Mouse (Mus musculus) forebrain, postnatal 0 days (tissue): ENCODE data around the gene Rps12-ps3. TPM values are rescaled to one million over a fixed set of nuclear protein-coding genes. Genes with fewer than 3 reads are reported as not detected.
A peak's percentile ranks its signal among the peaks of the same experiment; 100 is the strongest.

ENCODE experiments used
- ATAC-seq: fragments of 200-750 bp; cut with Nextera tagmentation; 2 replicates; pipeline ENCODE4 v1.8.0; 2017; ENCODE audit warnings: mild to moderate bottlenecking, moderate library complexity
- DNase-seq: peaks from one replicate; pipeline ENCODE4 v3.0.0-alpha.2; 2015
- H3K27ac ChIP-seq: fragments of 300-500 bp; sonication (generic); 2 replicates; pipeline ENCODE4 v1.5.1; 2014; ENCODE audit warnings: low read depth, mild to moderate bottlenecking, antibody characterized with exemption, low read length, moderate library complexity, mixed read lengths
- H3K27me3 ChIP-seq: fragments of 300-500 bp; sonication (generic); 2 replicates; pipeline ENCODE4 v1.6.1; 2014; ENCODE audit warnings: mild to moderate bottlenecking, low read length, mixed read lengths; ENCODE audit not compliant: insufficient read depth
- H3K36me3 ChIP-seq: fragments of 300-500 bp; sonication (generic); 2 replicates; pipeline ENCODE4 v1.6.1; 2014; ENCODE audit warnings: mild to moderate bottlenecking, moderate library complexity; ENCODE audit not compliant: insufficient read depth
- H3K4me1 ChIP-seq: fragments of 300-500 bp; sonication (generic); 2 replicates; pipeline ENCODE4 v1.6.1; 2014; ENCODE audit warnings: antibody characterized with exemption; ENCODE audit not compliant: insufficient read depth
- H3K4me2 ChIP-seq: fragments of 300-500 bp; sonication (generic); 2 replicates; pipeline ENCODE4 v1.6.1; 2014; ENCODE audit warnings: low read depth, mild to moderate bottlenecking, moderate library complexity
- H3K4me3 ChIP-seq: fragments of 300-500 bp; sonication (generic); 2 replicates; pipeline ENCODE4 v1.5.1; 2014; ENCODE audit warnings: low read depth, low read length, mixed read lengths
- H3K9ac ChIP-seq: fragments of 300-500 bp; sonication (generic); 2 replicates; pipeline ENCODE4 v1.6.1; 2014; ENCODE audit warnings: mild to moderate bottlenecking
- H3K9me3 ChIP-seq: fragments of 300-500 bp; sonication (generic); 2 replicates; pipeline ENCODE4 v1.6.1; 2016; ENCODE audit warnings: low read length
- CTCF ChIP-seq: sonication (generic); IDR thresholded peaks from 2 replicates; pipeline ENCODE4 v1.5.1; 2016; ENCODE audit warnings: antibody characterized with exemption, control low read depth, low read depth
- WGBS: fragments of 180-500 bp; shearing (Covaris S2); extraction: QIAGEN DNeasy Blood & Tissue Kit; methylation state at CpG from one replicate; pipeline ENCODE4 v1.1.7; 2014; 5-methylcytosine and 5-hydroxymethylcytosine counted together
- polyA plus RNA-seq: library from polyadenylated mRNA; unstranded; fragments of >200 nt; fragmentation: Nextera tagmentation; extraction: Ambion mirVana; gene quantifications from 2 replicates; pipeline ENCODE4 v1.2.1, GENCODE M21; 2015
- total RNA-seq: library from RNA; depleted of rRNA; stranded (reverse); fragments of >200 nt; gene quantifications from 2 replicates; pipeline ENCODE4 v1.2.3, GENCODE M21; 2014; rRNA removed

The Rps12-ps3 gene
- total RNA-seq (79.8 and 91.9 TPM in 2 replicates), polyA plus RNA-seq (3.6 and 6.9 TPM in 2 replicates)

DNA sequence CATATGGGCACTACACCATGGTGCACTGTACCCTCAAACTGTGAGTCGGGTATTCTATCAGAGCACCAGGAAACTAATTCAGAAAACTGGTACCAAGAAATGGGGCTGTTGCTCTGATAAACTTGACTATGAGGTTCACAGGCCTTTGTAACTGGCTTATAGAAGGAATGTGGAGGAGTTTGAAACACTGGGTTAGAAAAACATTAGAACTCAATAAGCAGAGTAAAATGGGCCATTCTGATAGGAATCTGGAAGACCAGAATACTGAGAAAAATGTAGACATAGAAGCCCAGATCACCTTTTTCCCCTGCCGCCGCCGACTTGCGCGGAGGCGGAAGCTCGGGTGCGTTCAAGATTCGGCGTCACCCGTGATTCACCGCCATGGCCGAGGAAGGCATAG lies at the start of gene Rps12-ps3:
Gene Rps12-ps3, plus strand, starts transcription at position 301 of the 400 bp plus-strand sequence.
- no peaks in the 10 kb centered on the region for H3K4me1 ChIP-seq
- 0 out of 2 replicates have a peak, but pooled peaks cover 5% of the 10 kb centered on the region for H3K36me3 ChIP-seq
- H3K4me3 ChIP-seq, result no peak within 1 kb of the TSS
- DNase-seq (no peak), ATAC-seq (no peak)
- no peak within 1 kb of the TSS for H3K4me2 ChIP-seq
- H3K9ac ChIP-seq, result no peak within 1 kb of the TSS
- H3K27ac ChIP-seq, result no peak within 1 kb of the TSS
- TF ChIP-seq CTCF, result no peak
- H3K9me3 ChIP-seq, result no peaks in the 10 kb centered on the region
- no peaks in the 10 kb centered on the region for H3K27me3 ChIP-seq
- over 99% methylated on average over 12 of the region's 14 CpGs for WGBS

GRCm38 (mm10) chr19:59273190-59273589 lies 48.9 kb upstream of the Rps12-ps3 start:
- H3K9me3 ChIP-seq, result no peaks in the 10 kb centered on the region
- H3K27ac ChIP-seq, result no peak overlapping the region
- no peak for DNase-seq
- ATAC-seq, result no peak
- H3K4me2 ChIP-seq, result no peak overlapping the region
- WGBS, result 91% methylated on average over 7 of the region's 7 CpGs
- no peaks in the 10 kb centered on the region for H3K4me1 ChIP-seq
- no peaks in the 10 kb centered on the region for H3K36me3 ChIP-seq
- no peak for TF ChIP-seq CTCF
- H3K4me3 ChIP-seq, result no peak overlapping the region
- no peak overlapping the region for H3K9ac ChIP-seq
- no peaks in the 10 kb centered on the region for H3K27me3 ChIP-seq

DNA sequence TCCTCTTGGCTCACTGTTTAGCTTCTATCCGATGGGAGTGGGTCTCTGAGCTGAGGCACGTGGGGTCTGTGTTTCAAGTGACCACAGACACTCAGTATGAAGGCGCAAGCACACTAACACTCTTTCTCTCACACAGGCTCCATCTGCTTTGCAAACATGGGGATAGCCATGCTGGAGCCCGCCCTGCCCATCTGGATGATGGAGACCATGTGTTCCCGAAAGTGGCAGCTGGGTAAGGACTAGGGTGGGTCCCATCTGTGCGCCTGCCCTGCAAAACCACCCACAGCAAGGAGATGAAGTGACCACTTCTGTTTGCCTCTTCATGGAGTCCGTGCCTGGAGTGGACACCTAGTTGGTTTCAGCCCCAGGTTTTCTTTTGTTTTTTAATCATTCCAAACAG lies 45.7 kb upstream of the Rps12-ps3 start:
- no peaks in the 10 kb centered on the region for H3K27me3 ChIP-seq
- 84% methylated on average over 7 of the region's 7 CpGs for WGBS
- no peak overlapping the region for H3K4me3 ChIP-seq
- no peak overlapping the region for H3K27ac ChIP-seq
- no peak for TF ChIP-seq CTCF
- H3K9me3 ChIP-seq, result no peaks in the 10 kb centered on the region
- no peaks in the 10 kb centered on the region for H3K36me3 ChIP-seq
- ATAC-seq (no peak), DNase-seq (no peak)
- H3K9ac ChIP-seq, result no peak overlapping the region
- no peaks in the 10 kb centered on the region for H3K4me1 ChIP-seq
- no peak overlapping the region for H3K4me2 ChIP-seq

DNA sequence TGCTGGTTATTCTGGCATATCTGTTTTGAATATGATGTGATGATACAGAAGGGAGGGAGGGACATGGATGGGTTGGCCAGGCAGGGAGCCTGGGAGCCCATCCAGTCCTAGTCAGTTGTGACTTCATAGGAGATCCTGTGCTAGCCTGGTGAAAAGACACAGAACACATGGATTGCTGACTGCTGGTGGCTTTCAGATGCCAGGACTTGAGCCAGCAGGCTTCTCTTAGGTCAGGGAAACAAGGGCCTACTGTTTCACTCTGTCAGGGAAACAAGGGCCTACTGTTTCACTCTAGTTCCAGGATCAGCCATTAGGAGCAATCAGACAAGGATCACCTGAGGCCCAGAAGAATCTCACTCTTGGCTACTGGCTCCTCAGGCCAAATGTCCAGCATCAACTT lies 41.2 kb upstream of the Rps12-ps3 start:
- Histone ChIP-seq H3K4me2 (no peak overlapping the region), H3K4me3 (no peak overlapping the region), H3K27me3 (no peaks in the 10 kb centered on the region), H3K4me1 (no peaks in the 10 kb centered on the region), H3K9ac (no peak overlapping the region), H3K27ac (no peak overlapping the region), H3K36me3 (no peaks in the 10 kb centered on the region), H3K9me3 (no peaks in the 10 kb centered on the region)
- DNase-seq, result no peak
- TF ChIP-seq CTCF, result no peak
- ATAC-seq, result 0 out of 2 replicates have a peak, but pooled peaks have one; percentile 25

DNA sequence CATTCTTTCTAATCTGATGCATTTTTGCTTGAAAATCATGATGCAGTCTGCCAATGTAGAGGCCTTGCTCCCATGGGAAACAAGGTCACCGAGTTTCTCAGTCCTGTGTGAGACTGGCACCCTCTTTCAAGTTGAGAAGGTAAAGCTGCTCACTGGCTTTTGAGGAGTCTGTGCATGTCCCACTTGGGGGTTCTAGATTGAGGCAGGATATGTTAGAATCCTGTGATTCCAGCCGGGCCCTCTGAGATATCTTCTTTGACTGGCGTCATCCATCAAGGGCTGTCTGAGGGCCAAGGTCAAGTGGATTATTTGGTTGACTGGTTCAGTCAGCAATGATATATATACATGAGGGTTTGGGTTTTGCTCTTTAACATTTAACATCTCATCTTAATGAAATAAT lies 40.1 kb upstream of the Rps12-ps3 start:
- TF ChIP-seq CTCF, result no peak
- ATAC-seq (no peak), DNase-seq (no peak)
- Histone ChIP-seq H3K27ac (no peak overlapping the region), H3K9me3 (no peaks in the 10 kb centered on the region), H3K4me3 (no peak overlapping the region), H3K4me1 (no peaks in the 10 kb centered on the region), H3K27me3 (no peaks in the 10 kb centered on the region), H3K9ac (no peak overlapping the region), H3K36me3 (no peaks in the 10 kb centered on the region), H3K4me2 (no peak overlapping the region)
- WGBS, result 93% methylated on average over 3 of the region's 3 CpGs

GRCm38 (mm10) chr19:59289042-59289441 lies 33.0 kb upstream of the Rps12-ps3 start:
- no peak overlapping the region for H3K4me2 ChIP-seq
- no peaks in the 10 kb centered on the region for H3K36me3 ChIP-seq
- no peak overlapping the region for H3K27ac ChIP-seq
- no peak overlapping the region for H3K9ac ChIP-seq
- H3K4me1 ChIP-seq, result no peaks in the 10 kb centered on the region
- no peak overlapping the region for H3K4me3 ChIP-seq
- no peaks in the 10 kb centered on the region for H3K27me3 ChIP-seq
- DNase-seq, result no peak
- no peak for ATAC-seq
- no peaks in the 10 kb centered on the region for H3K9me3 ChIP-seq
- TF ChIP-seq CTCF, result no peak

DNA sequence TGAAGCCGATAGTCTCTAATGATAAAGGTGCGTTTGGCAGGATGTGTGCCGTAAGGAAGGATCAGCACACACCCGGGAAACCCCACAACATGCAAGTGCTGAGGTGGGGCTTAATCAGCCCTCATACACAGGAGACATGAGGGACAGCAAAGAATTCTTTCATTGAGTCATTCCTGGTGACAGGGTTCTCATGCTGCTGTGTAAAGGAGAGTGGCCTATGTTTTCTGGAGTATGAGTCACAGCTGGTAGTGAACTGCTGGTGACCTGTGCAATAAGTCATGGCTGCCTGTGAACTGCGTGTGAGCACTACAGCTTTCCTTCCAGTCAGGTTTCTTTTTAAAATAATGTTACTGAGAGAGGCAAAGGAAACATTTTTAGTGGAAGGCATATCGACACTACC lies 32.3 kb upstream of the Rps12-ps3 start:
- no peaks in the 10 kb centered on the region for H3K9me3 ChIP-seq

More for the DNA sequence above, 32.3 kb upstream of the Rps12-ps3 start:
- no peak overlapping the region for H3K27ac ChIP-seq
- no peak for ATAC-seq
- no peaks in the 10 kb centered on the region for H3K4me1 ChIP-seq
- WGBS, result 83% methylated on average over 6 of the region's 6 CpGs
- no peak overlapping the region for H3K4me2 ChIP-seq
- no peak overlapping the region for H3K9ac ChIP-seq
- no peak for DNase-seq
- no peaks in the 10 kb centered on the region for H3K27me3 ChIP-seq
- no peak for TF ChIP-seq CTCF
- no peaks in the 10 kb centered on the region for H3K36me3 ChIP-seq
- no peak overlapping the region for H3K4me3 ChIP-seq
